Mouse (Mus musculus): ENCODE measurements around the gene Gm7876. TPM values are rescaled to one million over a fixed set of nuclear protein-coding genes. Genes with fewer than 3 reads are reported as not detected.

The Gm7876 gene
- 14.0 TPM for polyA plus RNA-seq (2014; fragmentation: Illumina TruSeq; extraction: RNeasy Lipid Tissue Mini Kit (QIAGEN cat#74804); ENCODE audit: low read depth, low replicate concordance)

GRCm38 (mm10) chr14:4708938-4709337 lies at the start of gene Gm7876:
Gm7876 (plus strand) TSS chr14:4709238.

DNA sequence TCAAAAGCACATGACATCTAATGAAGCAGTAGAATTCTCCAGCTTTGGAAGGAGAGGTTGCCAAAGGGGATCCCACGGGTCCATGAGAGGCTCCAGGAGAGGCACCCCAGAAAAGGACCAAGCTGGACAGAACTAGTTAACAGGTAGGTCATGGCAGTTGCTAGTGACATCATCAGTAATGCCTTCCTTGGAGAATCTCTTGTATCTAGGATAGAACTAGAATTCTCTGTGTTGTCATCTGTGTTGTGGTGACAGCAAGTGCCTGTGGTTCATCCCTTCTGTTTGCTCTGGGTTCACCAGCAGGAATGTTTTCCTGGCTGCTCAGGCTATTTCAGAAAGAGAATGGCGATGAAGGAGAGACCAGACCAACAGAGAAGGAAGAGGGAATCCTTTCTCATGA lies 45.1 kb upstream of the Gm7876 start, which contains the start of gene Gm3239:
Gm3239 (plus strand) TSS at position 301 of the 400 bp plus-strand sequence.

GRCm38 (mm10) chr14:4726038-4726880 lies 17.2 kb downstream of the Gm7876 start, which contains the start of gene Gm3252:
Gm3252 (plus strand) TSS chr14:4726775.

Other genes with a start within 250 kb of the Gm7876 start
- 113 TPM for gene Gm3182, start 227.5 kb upstream of the Gm7876 start, polyA plus RNA-seq (2014; fragmentation: Illumina TruSeq; extraction: RNeasy Lipid Tissue Mini Kit (QIAGEN cat#74804); ENCODE audit: low read depth, low replicate concordance)
- not detected for gene Gm3047, start 153.8 kb upstream of the Gm7876 start, polyA plus RNA-seq (2014; fragmentation: Illumina TruSeq; extraction: RNeasy Lipid Tissue Mini Kit (QIAGEN cat#74804); ENCODE audit: low read depth, low replicate concordance)
- gene Gm8159, start 76.9 kb upstream of the Gm7876 start, polyA plus RNA-seq (2014; fragmentation: Illumina TruSeq; extraction: RNeasy Lipid Tissue Mini Kit (QIAGEN cat#74804); ENCODE audit: low read depth, low replicate concordance) = 24.3 TPM
- 6.9 TPM for gene Gm3239, start 45.0 kb upstream of the Gm7876 start, polyA plus RNA-seq (2014; fragmentation: Illumina TruSeq; extraction: RNeasy Lipid Tissue Mini Kit (QIAGEN cat#74804); ENCODE audit: low read depth, low replicate concordance)
- gene Gm3252, start 17.5 kb downstream of the Gm7876 start, polyA plus RNA-seq (2014; fragmentation: Illumina TruSeq; extraction: RNeasy Lipid Tissue Mini Kit (QIAGEN cat#74804); ENCODE audit: low read depth, low replicate concordance) = 3.1 TPM
- 5.4 TPM for gene Gm9602, start 67.1 kb downstream of the Gm7876 start, polyA plus RNA-seq (2014; fragmentation: Illumina TruSeq; extraction: RNeasy Lipid Tissue Mini Kit (QIAGEN cat#74804); ENCODE audit: low read depth, low replicate concordance)
- 0.13 TPM for gene Gm3269, start 128.9 kb downstream of the Gm7876 start, polyA plus RNA-seq (2014; fragmentation: Illumina TruSeq; extraction: RNeasy Lipid Tissue Mini Kit (QIAGEN cat#74804); ENCODE audit: low read depth, low replicate concordance)
- gene Gm3264, start 146.3 kb downstream of the Gm7876 start, polyA plus RNA-seq (2014; fragmentation: Illumina TruSeq; extraction: RNeasy Lipid Tissue Mini Kit (QIAGEN cat#74804); ENCODE audit: low read depth, low replicate concordance) = 0.70 TPM
- 0.24 TPM for gene Gm3278, start 183.2 kb downstream of the Gm7876 start, polyA plus RNA-seq (2014; fragmentation: Illumina TruSeq; extraction: RNeasy Lipid Tissue Mini Kit (QIAGEN cat#74804); ENCODE audit: low read depth, low replicate concordance)

All from testis, adult 10 weeks (tissue).